Mouse (Mus musculus): ENCODE data around the gene Chd4. TPM values are rescaled to one million over a fixed set of nuclear protein-coding genes. Genes with fewer than 3 reads are reported as not detected.

The Chd4 gene
- polyA plus RNA-seq, 1 experiment = 133 TPM

GRCm38 (mm10) chr6:125099421-125099971 lies 3.7 kb downstream of the Chd4 start:
- peak overlapping the region; percentile 91 for H3K4me2 ChIP-seq (ENCODE audit: low read depth)
- TF ChIP-seq TCF12 (IDR thresholded peaks at IDR 0.05; ENCODE audit: insufficient read depth, poor library complexity, severe bottlenecking) (no peak), TCF3 (IDR thresholded peaks at IDR 0.05; ENCODE audit: insufficient read length, low read depth) (no peak), POLR2A (IDR thresholded peaks at IDR 0.05; ENCODE audit: insufficient read length, low read depth) (peak; percentile 46), SRF (IDR thresholded peaks at IDR 0.05; ENCODE audit: control insufficient read depth, insufficient read length, low read depth) (no peak), E2F4 (IDR thresholded peaks at IDR 0.05; ENCODE audit: insufficient read depth) (no peak), CEBPB (IDR thresholded peaks at IDR 0.05; ENCODE audit: insufficient read depth, poor library complexity, severe bottlenecking) (no peak), POLR2AphosphoS2 (IDR thresholded peaks at IDR 0.05; ENCODE audit: insufficient read length, low read depth) (no peak), MYOD1 (IDR thresholded peaks at IDR 0.05; ENCODE audit: control insufficient read depth in 1 of 3, insufficient read length in 2 of 3, low read depth in 2 of 3) (peak in 2 of 3 experiments; percentile 41 to 50), MAX (IDR thresholded peaks at IDR 0.05; ENCODE audit: low read depth) (no peak), REST (IDR thresholded peaks at IDR 0.05; ENCODE audit: insufficient read depth, insufficient read length) (no peak), USF1 (IDR thresholded peaks at IDR 0.05; ENCODE audit: low read depth) (no peak), MYOG (IDR thresholded peaks at IDR 0.05; ENCODE audit: control insufficient read depth in 1 of 3, insufficient read depth in 1 of 3, insufficient read length in 2 of 3, low read depth in 2 of 3) (peak in 1 of 3 experiments; percentile 63)
- peaks cover 56% of the 10 kb centered on the region for H3K79me2 ChIP-seq (ENCODE audit: control insufficient read depth, insufficient read depth)
- H3ac ChIP-seq (ENCODE audit: control insufficient read depth, insufficient read length) = no peak overlapping the region
- H3K36me3 ChIP-seq (ENCODE audit: control insufficient read depth, insufficient read depth) = peaks cover 36% of the 10 kb centered on the region
- peak overlapping the region; percentile 100 for H3K4me3 ChIP-seq
- no peaks in the 10 kb centered on the region for H3K27me3 ChIP-seq (ENCODE audit: control insufficient read depth, insufficient read depth, insufficient read length)

- peaks cover 56% of the 10 kb centered on the region for H3K79me2 ChIP-seq (ENCODE audit: control insufficient read depth, insufficient read depth)
- no peaks in the 10 kb centered on the region for H3K27me3 ChIP-seq (ENCODE audit: control insufficient read depth, insufficient read depth, insufficient read length)
- H3K4me2 ChIP-seq (ENCODE audit: low read depth) = no peak overlapping the region
- peaks cover 49% of the 10 kb centered on the region for H3K36me3 ChIP-seq (ENCODE audit: control insufficient read depth, insufficient read depth)
- H3ac ChIP-seq (ENCODE audit: control insufficient read depth, insufficient read length) = no peak overlapping the region
- no peak overlapping the region for H3K4me3 ChIP-seq
- TF ChIP-seq USF1 (IDR thresholded peaks at IDR 0.05; ENCODE audit: low read depth) (no peak), MYOG (IDR thresholded peaks at IDR 0.05; ENCODE audit: control insufficient read depth in 1 of 3, insufficient read depth in 1 of 3, insufficient read length in 2 of 3, low read depth in 2 of 3) (no peak), REST (IDR thresholded peaks at IDR 0.05; ENCODE audit: insufficient read depth, insufficient read length) (no peak), E2F4 (IDR thresholded peaks at IDR 0.05; ENCODE audit: insufficient read depth) (no peak), TCF3 (IDR thresholded peaks at IDR 0.05; ENCODE audit: insufficient read length, low read depth) (no peak)
Observed at GRCm38 (mm10) chr6:125101444-125101843, 5.7 kb downstream of the Chd4 start.

GRCm38 (mm10) chr6:125104223-125104622 lies 8.4 kb downstream of the Chd4 start:
- no peak for TF ChIP-seq USF1 (IDR thresholded peaks at IDR 0.05; ENCODE audit: low read depth)
- no peak for TF ChIP-seq POLR2A (IDR thresholded peaks at IDR 0.05; ENCODE audit: insufficient read length, low read depth)
- TF ChIP-seq MAX (IDR thresholded peaks at IDR 0.05; ENCODE audit: low read depth) = no peak
- TF ChIP-seq SRF (IDR thresholded peaks at IDR 0.05; ENCODE audit: control insufficient read depth, insufficient read length, low read depth) = no peak
- no peak for TF ChIP-seq REST (IDR thresholded peaks at IDR 0.05; ENCODE audit: insufficient read depth, insufficient read length)
- no peak for TF ChIP-seq MYOG (IDR thresholded peaks at IDR 0.05; ENCODE audit: control insufficient read depth in 1 of 3, insufficient read depth in 1 of 3, insufficient read length in 2 of 3, low read depth in 2 of 3)
- TF ChIP-seq CEBPB (IDR thresholded peaks at IDR 0.05; ENCODE audit: insufficient read depth, poor library complexity, severe bottlenecking) = no peak
- no peak for TF ChIP-seq POLR2AphosphoS2 (IDR thresholded peaks at IDR 0.05; ENCODE audit: insufficient read length, low read depth)
- no peak for TF ChIP-seq TCF12 (IDR thresholded peaks at IDR 0.05; ENCODE audit: insufficient read depth, poor library complexity, severe bottlenecking)
- no peak for TF ChIP-seq E2F4 (IDR thresholded peaks at IDR 0.05; ENCODE audit: insufficient read depth)
- no peak for TF ChIP-seq MYOD1 (IDR thresholded peaks at IDR 0.05; ENCODE audit: control insufficient read depth in 1 of 3, insufficient read length in 2 of 3, low read depth in 2 of 3)
- no peak for TF ChIP-seq TCF3 (IDR thresholded peaks at IDR 0.05; ENCODE audit: insufficient read length, low read depth)
- Histone ChIP-seq H3K4me3 (no peak overlapping the region), H3K36me3 (ENCODE audit: control insufficient read depth, insufficient read depth) (peaks cover 77% of the 10 kb centered on the region), H3K79me2 (ENCODE audit: control insufficient read depth, insufficient read depth) (peaks cover 31% of the 10 kb centered on the region), H3K4me2 (ENCODE audit: low read depth) (no peak overlapping the region), H3K27me3 (ENCODE audit: control insufficient read depth, insufficient read depth, insufficient read length) (no peaks in the 10 kb centered on the region), H3ac (ENCODE audit: control insufficient read depth, insufficient read length) (no peak overlapping the region)

GRCm38 (mm10) chr6:125107705-125108104 lies 11.9 kb downstream of the Chd4 start:
- Histone ChIP-seq H3K4me2 (ENCODE audit: low read depth) (no peak overlapping the region), H3K4me3 (no peak overlapping the region), H3ac (ENCODE audit: control insufficient read depth, insufficient read length) (no peak overlapping the region), H3K36me3 (ENCODE audit: control insufficient read depth, insufficient read depth) (peaks cover 83% of the 10 kb centered on the region), H3K79me2 (ENCODE audit: control insufficient read depth, insufficient read depth) (no peaks in the 10 kb centered on the region), H3K27me3 (ENCODE audit: control insufficient read depth, insufficient read depth, insufficient read length) (no peaks in the 10 kb centered on the region)
- TF ChIP-seq USF1 (IDR thresholded peaks at IDR 0.05; ENCODE audit: low read depth) = no peak
- TF ChIP-seq CEBPB (IDR thresholded peaks at IDR 0.05; ENCODE audit: insufficient read depth, poor library complexity, severe bottlenecking) = no peak
- no peak for TF ChIP-seq TCF3 (IDR thresholded peaks at IDR 0.05; ENCODE audit: insufficient read length, low read depth)
- no peak for TF ChIP-seq REST (IDR thresholded peaks at IDR 0.05; ENCODE audit: insufficient read depth, insufficient read length)
- TF ChIP-seq POLR2A (IDR thresholded peaks at IDR 0.05; ENCODE audit: insufficient read length, low read depth) = no peak
- no peak for TF ChIP-seq E2F4 (IDR thresholded peaks at IDR 0.05; ENCODE audit: insufficient read depth)
- no peak for TF ChIP-seq MAX (IDR thresholded peaks at IDR 0.05; ENCODE audit: low read depth)
- no peak for TF ChIP-seq MYOG (IDR thresholded peaks at IDR 0.05; ENCODE audit: control insufficient read depth in 1 of 3, insufficient read depth in 1 of 3, insufficient read length in 2 of 3, low read depth in 2 of 3)
- no peak for TF ChIP-seq POLR2AphosphoS2 (IDR thresholded peaks at IDR 0.05; ENCODE audit: insufficient read length, low read depth)
- TF ChIP-seq MYOD1 (IDR thresholded peaks at IDR 0.05; ENCODE audit: control insufficient read depth in 1 of 3, insufficient read length in 2 of 3, low read depth in 2 of 3) = no peak
- no peak for TF ChIP-seq TCF12 (IDR thresholded peaks at IDR 0.05; ENCODE audit: insufficient read depth, poor library complexity, severe bottlenecking)
- no peak for TF ChIP-seq SRF (IDR thresholded peaks at IDR 0.05; ENCODE audit: control insufficient read depth, insufficient read length, low read depth)
